Mouse (Mus musculus): ENCODE measurements around the gene Enox2.
"Not testable (repeated sequence)": the region's sequence is repeated elsewhere in the genome, so short reads cannot be mapped to it uniquely, and the experiment has no call there.

Enox2 gene

DNA sequence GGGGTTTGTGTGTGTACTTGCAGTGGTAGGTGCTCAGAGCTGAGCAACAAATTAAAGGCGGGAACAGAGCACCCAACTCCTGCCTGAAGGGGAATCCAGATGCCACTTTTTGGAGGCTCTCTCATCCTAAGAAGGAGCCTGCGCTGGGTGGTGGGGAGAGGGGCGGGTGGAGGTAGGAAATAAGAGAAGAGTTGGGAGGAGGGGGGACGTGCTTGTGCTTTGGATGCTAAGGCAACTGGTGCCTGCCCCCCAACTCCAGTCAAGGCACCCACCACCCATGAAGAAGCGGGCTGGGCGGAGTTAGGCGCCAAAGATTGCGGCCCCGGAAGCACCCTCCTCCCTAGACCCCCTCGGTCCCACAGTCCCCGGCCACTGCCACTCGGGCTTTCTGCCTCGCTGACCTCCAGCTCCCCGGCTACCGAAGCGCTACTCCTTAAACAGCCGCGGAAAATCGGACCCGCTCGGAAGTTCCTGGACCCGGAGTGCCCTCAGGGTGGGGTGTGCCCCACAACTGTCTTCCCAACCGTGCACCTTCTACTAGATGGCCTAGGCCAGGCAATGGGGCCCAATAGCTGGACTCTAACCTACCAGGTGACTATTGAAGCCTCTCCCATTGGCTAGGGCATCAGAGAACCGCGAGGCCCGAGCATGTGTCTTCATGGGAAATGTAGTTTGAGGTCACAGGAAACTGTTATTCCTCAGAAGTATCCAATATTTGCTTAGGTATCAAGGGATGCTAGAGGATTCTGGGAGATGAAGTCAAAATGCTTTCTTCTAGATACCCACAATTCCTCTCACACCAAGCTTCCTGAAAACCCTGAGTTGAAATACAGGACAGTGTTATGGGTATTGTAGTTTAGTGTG, at the start of gene Enox2:
Gene Enox2, minus strand, starts transcription at position 560 of the 864 bp plus-strand sequence.
- peak; percentile 50 to 68 for DNase-seq (ENCODE audit: low spot score in 2 of 2)

GRCm38 (mm10) chrX:49309496-49309895, 21.4 kb upstream of the Enox2 start:
- DNase-seq (ENCODE audit: low spot score in 2 of 2) = no peak

DNA sequence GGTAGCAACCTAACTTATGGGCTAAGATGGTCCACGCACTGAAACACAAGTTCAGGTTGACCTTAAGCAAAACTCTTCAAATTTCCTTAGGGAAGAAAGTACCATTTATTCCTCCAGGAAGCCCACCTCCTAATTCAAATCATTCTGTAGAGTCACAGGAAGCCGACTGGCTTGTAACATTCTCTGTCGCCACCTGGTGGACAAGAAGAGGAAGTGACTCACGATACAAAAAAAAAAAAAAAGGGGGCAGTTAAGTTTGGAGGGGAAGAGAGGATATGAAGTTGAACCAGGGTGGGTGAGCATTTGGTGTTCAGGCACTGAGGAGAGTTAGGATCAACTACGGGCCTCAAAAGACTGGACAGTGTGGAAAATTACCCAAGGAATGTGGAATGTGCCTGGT, 18.6 kb upstream of the Enox2 start:
- no peak for DNase-seq (ENCODE audit: low spot score in 2 of 2)

- no peak for DNase-seq (ENCODE audit: low spot score in 2 of 2)
Observed at GRCm38 (mm10) chrX:49279918-49280586, 8.0 kb downstream of the Enox2 start.

- peak in 1 of 2 experiments; percentile 3 for DNase-seq (ENCODE audit: low spot score in 2 of 2)
Observed at GRCm38 (mm10) chrX:49273487-49274042, 14.5 kb downstream of the Enox2 start.

DNA sequence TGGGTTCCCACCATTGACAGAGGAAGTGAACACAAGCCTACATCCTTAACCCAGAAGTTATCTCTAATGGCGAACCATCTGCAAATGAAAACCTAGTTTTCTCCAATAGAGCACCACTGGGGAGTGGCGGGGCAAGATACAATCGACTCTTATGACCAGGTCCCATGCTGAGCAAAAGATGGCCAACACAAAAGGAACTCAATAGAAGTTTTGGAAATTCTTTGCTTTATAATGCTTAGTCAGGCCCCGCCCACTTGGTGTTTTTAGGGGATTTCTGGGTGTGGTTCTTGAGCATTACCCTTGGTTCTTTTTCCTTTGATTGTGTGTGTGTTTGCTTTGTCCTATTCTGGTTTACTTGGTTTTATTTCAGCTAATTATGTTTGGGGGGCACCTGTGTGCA, 37.2 kb downstream of the Enox2 start:
- DNase-seq (ENCODE audit: low spot score in 2 of 2) = no peak

DNA sequence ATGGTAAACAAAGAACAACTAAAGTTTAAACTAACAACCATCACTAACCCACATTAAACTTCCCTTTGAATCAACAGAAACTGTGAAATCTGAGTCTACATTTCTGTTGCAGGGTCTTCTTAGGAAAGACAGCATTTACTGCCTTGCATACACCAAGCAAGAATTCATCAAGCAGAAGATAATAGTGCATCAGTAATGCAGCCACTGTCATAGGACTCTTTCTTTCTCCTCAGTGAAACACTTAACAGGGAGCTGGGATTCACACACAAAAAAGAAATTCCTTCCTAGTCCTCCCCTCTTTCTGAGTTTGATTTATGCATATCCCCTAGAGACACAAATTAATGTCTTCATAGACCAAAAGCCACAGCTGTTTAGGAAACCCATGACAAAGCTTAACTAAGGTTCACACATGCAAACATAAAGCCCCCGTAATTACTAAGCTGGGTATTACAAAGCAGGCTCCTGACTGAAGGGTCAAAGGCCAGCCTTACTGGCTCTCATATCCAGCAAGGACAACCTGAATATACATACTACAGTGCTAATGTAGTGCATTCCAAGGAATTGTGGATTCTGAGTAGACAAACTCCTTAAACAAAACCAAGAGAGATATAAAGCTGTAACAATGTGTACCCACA, 62.1 kb downstream of the Enox2 start:
- no peak for DNase-seq (ENCODE audit: low spot score in 2 of 2)

DNA sequence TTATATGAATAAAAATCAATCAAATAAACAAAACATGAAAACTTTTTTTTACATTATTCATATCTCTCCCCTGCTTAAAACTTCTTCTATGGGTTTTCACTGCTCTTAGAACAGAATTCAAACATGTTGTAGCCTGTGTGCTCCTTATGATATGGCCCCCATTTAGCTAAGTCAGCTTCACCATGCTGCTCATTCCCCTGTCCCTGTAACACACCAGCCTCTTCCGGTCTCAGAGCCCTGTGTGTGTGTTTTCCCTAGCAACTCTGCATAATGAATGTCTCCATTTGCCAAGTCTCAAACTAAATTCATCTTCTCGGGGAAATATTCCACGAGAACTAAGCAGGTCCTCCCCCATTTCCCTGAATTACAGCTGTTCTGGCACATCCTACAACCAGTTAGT, 71.6 kb downstream of the Enox2 start:
- DNase-seq (ENCODE audit: low spot score in 2 of 2) = no peak

DNA sequence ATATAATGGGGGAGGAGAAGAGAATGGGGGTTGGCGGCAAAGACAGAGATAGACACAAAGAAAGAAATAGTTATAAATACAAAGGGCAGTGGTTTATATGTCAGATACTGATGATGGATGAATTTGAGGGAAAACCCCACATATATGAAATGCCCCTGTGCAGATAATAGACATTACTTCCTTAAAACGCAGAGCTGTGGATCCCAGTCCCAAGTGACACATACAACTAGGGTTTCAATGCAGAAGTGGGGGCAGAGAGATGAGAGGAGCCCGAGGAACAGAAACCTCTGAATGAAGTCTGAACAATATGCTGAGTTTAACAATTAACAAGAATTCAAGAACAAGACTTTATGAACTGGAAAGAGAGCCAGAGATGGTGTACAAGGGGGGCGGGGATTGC, 91.7 kb downstream of the Enox2 start:
- no peak for DNase-seq (ENCODE audit: low spot score in 2 of 2)

GRCm38 (mm10) chrX:49181136-49181535, 106.9 kb downstream of the Enox2 start:
- no peak for DNase-seq (ENCODE audit: low spot score in 2 of 2)

GRCm38 (mm10) chrX:49178670-49179069, 109.4 kb downstream of the Enox2 start:
- DNase-seq (ENCODE audit: low spot score in 2 of 2) = no peak

DNA sequence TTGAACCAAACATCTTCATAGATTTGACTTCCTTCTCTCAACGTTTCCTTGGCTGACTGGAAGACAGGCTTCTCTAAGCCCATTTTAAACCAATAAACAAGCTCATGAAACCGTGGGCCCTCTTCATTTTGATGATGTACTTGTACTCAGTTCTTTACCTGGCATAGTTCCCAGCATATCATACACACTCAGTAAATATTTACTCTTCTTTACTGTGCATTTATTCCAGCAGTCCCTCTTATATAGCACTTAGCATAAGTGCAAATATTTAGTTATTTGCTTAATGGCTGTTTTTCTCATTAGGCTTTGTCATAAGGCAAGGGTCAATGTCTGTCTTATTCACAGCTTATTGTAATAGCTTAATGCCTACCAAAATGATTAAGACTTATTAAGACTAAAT, 133.8 kb downstream of the Enox2 start:
- no peak for DNase-seq (ENCODE audit: low spot score in 2 of 2)

GRCm38 (mm10) chrX:49124774-49125429, 163.2 kb downstream of the Enox2 start:
- no peak for DNase-seq (ENCODE audit: low spot score in 2 of 2)

DNA sequence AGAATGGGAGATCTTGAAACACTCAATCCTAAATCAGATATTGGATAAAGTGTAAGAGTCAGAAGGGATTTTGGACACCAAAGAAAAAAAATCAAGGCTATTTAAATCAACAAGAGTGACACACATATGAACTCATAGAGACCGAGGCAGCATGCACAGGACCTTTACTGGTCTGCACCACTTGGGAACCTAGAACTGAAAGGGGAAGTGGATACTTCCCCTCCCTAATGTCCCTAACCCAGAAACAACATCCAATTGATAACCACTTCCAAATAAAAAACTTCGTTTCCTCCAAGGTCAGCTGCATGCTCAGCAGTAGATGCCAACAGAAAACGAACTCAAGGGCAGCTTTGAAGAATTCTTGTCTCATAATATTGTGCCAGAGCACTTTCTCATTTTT, 171.6 kb downstream of the Enox2 start:
- DNase-seq (ENCODE audit: low spot score in 2 of 2) = no peak

GRCm38 (mm10) chrX:49112412-49112811, 175.6 kb downstream of the Enox2 start:
- no peak for DNase-seq (ENCODE audit: low spot score in 2 of 2)

DNA sequence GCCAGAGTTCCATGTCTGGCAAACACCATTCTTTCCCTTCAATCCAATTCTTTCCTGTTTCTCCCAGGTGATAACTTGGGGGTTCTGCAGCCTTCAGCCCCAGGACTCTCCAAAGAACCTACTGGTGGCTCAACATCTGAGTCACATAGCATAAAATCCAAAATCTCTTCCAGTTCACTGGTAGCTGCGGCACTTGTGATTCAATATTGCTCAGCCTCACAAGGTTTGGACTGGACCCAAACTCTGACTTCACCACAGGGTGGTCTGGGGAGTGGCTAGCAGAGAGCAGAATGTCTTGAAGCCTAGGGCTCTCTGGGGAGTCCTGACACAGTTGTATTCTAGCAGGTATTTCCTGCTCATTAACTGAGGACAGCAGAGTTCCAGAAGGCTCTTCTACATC, 187.5 kb downstream of the Enox2 start:
- not testable (repeated sequence) for DNase-seq (ENCODE audit: low spot score in 2 of 2)

- no peak for DNase-seq (ENCODE audit: low spot score in 2 of 2)
Observed at GRCm38 (mm10) chrX:49096249-49096648, 191.8 kb downstream of the Enox2 start.

- DNase-seq (ENCODE audit: low spot score in 2 of 2) = no peak
Observed at GRCm38 (mm10) chrX:49075055-49075454, 213.0 kb downstream of the Enox2 start.

GRCm38 (mm10) chrX:49073563-49073962, 214.5 kb downstream of the Enox2 start:
- no peak for DNase-seq (ENCODE audit: low spot score in 2 of 2)

- no peak for DNase-seq (ENCODE audit: low spot score in 2 of 2)
Observed at GRCm38 (mm10) chrX:49045118-49045517, 242.9 kb downstream of the Enox2 start.

- DNase-seq (ENCODE audit: low spot score in 2 of 2) = no peak
Observed at GRCm38 (mm10) chrX:49009746-49010145, 278.3 kb downstream of the Enox2 start.

DNA sequence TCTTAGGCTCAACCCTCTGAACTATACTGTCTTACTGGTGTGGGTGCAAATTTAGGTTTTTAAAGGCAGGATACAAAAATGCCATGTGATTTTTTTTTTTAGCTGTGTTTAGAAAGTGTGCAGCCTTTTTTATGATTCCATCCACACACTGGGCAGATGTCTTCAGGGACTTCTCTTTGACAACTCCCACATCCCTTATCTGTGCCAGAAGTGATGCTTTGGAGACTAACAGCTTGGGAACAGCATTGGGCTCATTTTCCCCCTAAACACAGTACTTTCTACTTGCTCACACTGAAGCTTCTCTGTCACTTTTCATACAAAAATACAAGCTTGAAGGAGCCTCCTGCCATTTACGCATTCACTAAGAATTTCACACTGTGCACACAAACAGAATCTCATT, 282.4 kb downstream of the Enox2 start:
- no peak for DNase-seq (ENCODE audit: low spot score in 2 of 2)
